Mouse (Mus musculus) adrenal gland, postnatal 36 days (tissue): ENCODE data around the gene Olfr126. TPM values are rescaled to one million over a fixed set of nuclear protein-coding genes. Genes with fewer than 3 reads are reported as not detected.

Experiments
- DNase-seq, 2 experiments: peaks; one replicate each; pipeline ENCODE4 v3.0.0; 2021; ENCODE audit warnings: mixed read lengths in 1 of 2
- long read RNA-seq, 2 experiments: library from polyadenylated mRNA; stranded (forward); transcript quantifications; one replicate each; pipeline ENCODE4 v2.0.0; 2021; ENCODE audit warnings: borderline sequencing depth in 2 of 2
- total RNA-seq, 2 experiments: library from RNA; stranded (reverse); gene quantifications; 2 replicates each; pipeline ENCODE4 v1.2.3; 2021

Olfr126 gene
- not detected for total RNA-seq
- long read RNA-seq, experiment 1: 0 reads
- long read RNA-seq, experiment 2: 0 reads

- no peak for DNase-seq
These were observed at the start of gene Olfr126 for GRCm38 (mm10) chr17:37847183-37847582. TSS of gene Olfr126 (plus strand) at chr17:37847483.

DNA sequence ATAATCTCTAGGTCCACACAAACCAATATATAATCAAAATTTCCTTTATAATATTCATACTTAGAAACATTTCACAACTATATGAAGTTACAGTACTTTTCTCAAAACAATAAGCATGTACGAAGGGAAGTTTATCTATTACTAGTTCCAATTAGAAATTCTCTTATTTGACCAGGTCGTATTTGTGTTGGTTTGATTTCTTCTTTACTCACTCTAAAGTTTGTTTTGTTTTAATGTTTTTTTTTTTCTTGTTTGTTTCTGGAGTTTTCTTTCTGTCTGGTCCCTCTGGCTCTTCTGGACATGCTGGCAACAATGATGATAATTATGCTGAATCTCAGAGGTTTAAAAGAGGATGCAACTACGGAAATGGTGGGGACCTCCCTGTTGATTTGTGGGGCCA is 47.7 kb upstream of the Olfr126 start, which contains the start of gene Olfr124:
TSS of gene Olfr124 (plus strand) at position 301 of the 400 bp plus-strand sequence.
- no peak for DNase-seq

- DNase-seq: no peak
These were observed 14.6 kb upstream of the Olfr126 start, which contains the start of gene Olfr125 for GRCm38 (mm10) chr17:37832649-37833048. TSS of gene Olfr125 (plus strand) at chr17:37832949.

GRCm38 (mm10) chr17:37863901-37864300 is 16.6 kb downstream of the Olfr126 start:
- no peak for DNase-seq

DNA sequence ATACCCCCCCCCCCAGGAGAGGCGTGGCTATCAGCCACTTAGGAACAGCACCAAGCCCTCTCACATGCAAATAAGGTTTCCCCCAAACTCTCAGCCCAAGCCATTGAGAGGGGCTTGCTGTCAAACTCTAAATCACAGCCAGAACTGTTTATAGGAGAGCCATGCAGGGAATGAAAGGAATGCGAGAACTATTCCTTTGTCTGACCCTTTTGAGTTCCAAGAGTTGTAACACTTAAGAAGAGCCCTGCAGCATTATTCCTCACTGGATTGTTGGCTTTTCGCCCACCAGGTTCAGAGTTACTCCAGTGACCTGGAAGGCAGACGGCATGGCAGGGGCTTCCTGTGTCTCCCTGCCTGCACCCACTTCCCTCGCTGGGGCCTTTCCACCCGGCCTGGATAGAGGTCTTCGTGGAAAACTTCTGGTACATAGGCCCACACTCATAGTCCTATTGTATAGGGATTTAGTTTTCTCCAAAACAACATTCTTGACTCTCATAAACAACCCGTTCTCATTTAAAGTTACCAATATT is 22.5 kb downstream of the Olfr126 start:
- no peak for DNase-seq

DNA sequence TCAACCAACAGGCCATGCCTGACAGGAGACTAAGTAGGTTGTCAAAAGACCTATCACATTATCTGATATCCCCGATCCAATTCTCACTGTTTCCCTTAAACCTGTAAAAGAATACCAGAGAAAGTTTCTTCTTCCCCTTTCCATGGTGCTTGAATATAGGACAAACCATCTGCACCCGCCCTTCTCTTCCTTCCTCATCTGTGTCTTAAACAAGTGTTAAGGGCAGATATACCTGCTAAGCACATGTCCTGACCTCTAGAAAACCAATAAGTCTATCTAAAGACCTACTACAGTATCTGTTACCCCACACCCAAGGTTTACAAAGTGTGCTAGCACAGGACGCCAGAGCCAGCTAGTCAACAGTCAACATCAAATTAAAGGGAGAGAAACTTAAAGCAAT is 26.5 kb downstream of the Olfr126 start:
- DNase-seq: no peak

DNA sequence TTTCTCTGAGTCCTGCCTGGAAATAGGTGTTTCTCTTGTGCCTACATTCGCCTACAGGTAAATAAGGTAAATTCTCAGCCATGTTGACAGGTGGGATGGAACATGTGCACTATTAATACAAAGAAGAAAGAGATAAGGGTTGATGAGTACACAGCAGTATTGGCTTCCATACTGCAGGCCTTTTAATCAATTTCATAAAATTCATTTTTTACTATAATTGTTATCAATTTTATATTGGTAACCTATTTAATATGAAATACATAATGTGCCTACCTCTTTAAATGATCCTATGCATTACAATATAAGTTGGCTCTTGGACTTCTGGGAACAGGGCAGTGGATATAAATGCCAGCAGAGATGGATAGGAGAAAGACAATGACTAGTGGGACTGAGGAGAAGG is 52.9 kb downstream of the Olfr126 start, which contains the start of gene Olfr127:
TSS of gene Olfr127 (plus strand) at position 301 of the 400 bp plus-strand sequence.
- no peak for DNase-seq

Other genes with a start within 250 kb of the Olfr126 start
- not detected for gene Olfr115, start 220.4 kb upstream of the Olfr126 start, total RNA-seq
- gene Olfr116, start 220.3 kb upstream of the Olfr126 start, total RNA-seq: not detected
- not detected for gene Olfr117, start 183.7 kb upstream of the Olfr126 start, total RNA-seq
- not detected for gene Olfr118, start 180.5 kb upstream of the Olfr126 start, total RNA-seq
- not detected for gene Olfr119, start 150.9 kb upstream of the Olfr126 start, total RNA-seq
- gene Olfr120, start 125.7 kb upstream of the Olfr126 start, total RNA-seq: not detected
- gene Olfr121, start 98.6 kb upstream of the Olfr126 start, total RNA-seq: not detected
- gene Olfr122, start 78.9 kb upstream of the Olfr126 start, total RNA-seq: not detected
- gene Olfr123, start 54.0 kb upstream of the Olfr126 start, total RNA-seq: not detected
- gene Olfr124, start 47.6 kb upstream of the Olfr126 start, total RNA-seq: not detected
- not detected for gene Olfr125, start 14.5 kb upstream of the Olfr126 start, total RNA-seq
- gene Olfr127, start 53.0 kb downstream of the Olfr126 start, total RNA-seq: not detected
- gene Olfr128, start 73.1 kb downstream of the Olfr126 start, total RNA-seq: not detected
- not detected for gene Olfr761, start 105.6 kb downstream of the Olfr126 start, total RNA-seq
- not detected for gene Olfr129, start 212.6 kb downstream of the Olfr126 start, total RNA-seq
- not detected for gene Olfr130, start 216.4 kb downstream of the Olfr126 start, total RNA-seq
- not detected for gene Olfr131, start 241.2 kb downstream of the Olfr126 start, total RNA-seq